Mouse (Mus musculus) liver, embryonic 11.5 days (tissue): ENCODE data around the gene Uhrf1bp1. TPM values are rescaled to one million over a fixed set of nuclear protein-coding genes. Genes with fewer than 3 reads are reported as not detected.

Experiments used
- ATAC-seq: fragments of 200-750 bp; cut with Nextera tagmentation; replicated peaks from 2 replicates; pipeline ENCODE4 v1.8.0; 2017; ENCODE audit warnings: moderate number of reproducible peaks, mild to moderate bottlenecking, moderate TSS enrichment, moderate library complexity; ENCODE audit not compliant: low FRiP score
- DNase-seq: peaks from one replicate; pipeline ENCODE4 v3.0.0-alpha.2; 2017; ENCODE audit warnings: low spot score
- H3K27ac ChIP-seq: fragments of 300-500 bp; sonication (generic); 2 replicates; pipeline ENCODE4 v1.5.1; 2014; ENCODE audit warnings: mild to moderate bottlenecking, low read depth, low read length, control low read depth
- H3K27me3 ChIP-seq: fragments of 300-500 bp; sonication (generic); replicated peaks from 2 replicates; pipeline ENCODE4 v1.6.1; 2014; ENCODE audit warnings: low read length, mixed read lengths; ENCODE audit not compliant: control insufficient read depth, insufficient read depth
- H3K36me3 ChIP-seq: fragments of 300-500 bp; sonication (generic); 2 replicates; pipeline ENCODE4 v1.6.1; 2014; ENCODE audit warnings: mild to moderate bottlenecking, low read length, moderate library complexity, mixed read lengths; ENCODE audit not compliant: control insufficient read depth, insufficient read depth
- H3K4me1 ChIP-seq: fragments of 300-500 bp; sonication (generic); replicated peaks from 2 replicates; pipeline ENCODE4 v1.6.1; 2014; ENCODE audit warnings: low read length, mixed read lengths; ENCODE audit not compliant: control insufficient read depth, insufficient read depth
- H3K4me2 ChIP-seq: fragments of 300-500 bp; sonication (generic); 2 replicates; pipeline ENCODE4 v1.6.1; 2014; ENCODE audit warnings: mild to moderate bottlenecking, control low read depth, moderate library complexity
- H3K4me3 ChIP-seq: fragments of 300-500 bp; sonication (generic); 2 replicates; pipeline ENCODE4 v1.5.1; 2014; ENCODE audit warnings: low read depth, low read length, control low read depth
- H3K9ac ChIP-seq: fragments of 300-500 bp; sonication (generic); 2 replicates; pipeline ENCODE4 v1.6.1; 2014; ENCODE audit warnings: low read depth, low read length, control low read depth
- H3K9me3 ChIP-seq: fragments of 300-500 bp; sonication (generic); 2 replicates; pipeline ENCODE4 v1.6.1; 2016; ENCODE audit warnings: low read length, inconsistent platforms, mixed read lengths; ENCODE audit not compliant: control insufficient read depth
- WGBS: fragments of 180-500 bp; shearing (Covaris S2); extraction: QIAGEN DNeasy Blood & Tissue Kit; methylation state at CpG from one replicate; pipeline ENCODE4 v1.1.7; 2014; 5-methylcytosine and 5-hydroxymethylcytosine counted together
- polyA plus RNA-seq: library from polyadenylated mRNA; unstranded; fragments of >200 nt; fragmentation: Nextera tagmentation; extraction: Ambion mirVana; gene quantifications from 2 replicates; pipeline ENCODE4 v1.2.1, GENCODE M21; 2014

The Uhrf1bp1 gene
- polyA plus RNA-seq, 1 experiment from 2014 or later = 9.4 TPM

DNA sequence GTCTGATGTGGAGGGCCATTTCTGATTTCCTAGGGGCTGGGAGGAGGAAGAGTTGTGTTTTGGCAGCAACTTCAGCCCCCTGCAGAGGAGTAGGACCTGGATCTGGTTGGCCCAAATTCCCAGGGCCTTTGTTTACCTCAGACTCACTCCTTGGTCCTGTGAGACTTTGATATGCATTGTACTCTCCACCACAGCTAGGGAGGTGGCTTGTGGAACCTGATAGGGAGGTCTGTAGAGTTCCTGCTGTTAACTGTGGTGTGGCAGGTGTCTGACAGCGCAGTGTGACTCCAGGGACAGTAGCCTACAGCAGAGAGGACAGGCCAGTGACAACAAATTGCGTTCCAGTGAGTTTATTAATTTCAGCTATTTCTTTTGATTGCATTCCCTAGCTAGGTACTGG, 2.9 kb downstream of the Uhrf1bp1 start:
- Histone ChIP-seq H3K4me2 (peak overlapping the region; percentile 77), H3K36me3 (no peaks in the 10 kb centered on the region), H3K27me3 (no peaks in the 10 kb centered on the region), H3K4me3 (peak overlapping the region; percentile 88), H3K9ac (no peak overlapping the region; the same call in none of the 2 replicates), H3K9me3 (no peaks in the 10 kb centered on the region), H3K4me1 (peaks cover 25% of the 10 kb centered on the region), H3K27ac (peak overlapping the region; percentile 52)
- peak; percentile 81 for ATAC-seq
- no peak for DNase-seq
- WGBS = 33% methylated on average over 2 of the region's 2 CpGs

GRCm38 (mm10) chr17:27865461-27865860, 9.2 kb downstream of the Uhrf1bp1 start:
- no peak overlapping the region for H3K4me2 ChIP-seq
- no peak overlapping the region for H3K27ac ChIP-seq
- no peaks in the 10 kb centered on the region for H3K36me3 ChIP-seq
- H3K4me3 ChIP-seq = no peak overlapping the region
- DNase-seq (no peak), ATAC-seq (no peak)
- H3K27me3 ChIP-seq = no peaks in the 10 kb centered on the region
- peaks cover 8% of the 10 kb centered on the region for H3K4me1 ChIP-seq
- H3K9me3 ChIP-seq = no peaks in the 10 kb centered on the region
- WGBS = 76% methylated on average over 2 of the region's 2 CpGs
- H3K9ac ChIP-seq = no peak overlapping the region

DNA sequence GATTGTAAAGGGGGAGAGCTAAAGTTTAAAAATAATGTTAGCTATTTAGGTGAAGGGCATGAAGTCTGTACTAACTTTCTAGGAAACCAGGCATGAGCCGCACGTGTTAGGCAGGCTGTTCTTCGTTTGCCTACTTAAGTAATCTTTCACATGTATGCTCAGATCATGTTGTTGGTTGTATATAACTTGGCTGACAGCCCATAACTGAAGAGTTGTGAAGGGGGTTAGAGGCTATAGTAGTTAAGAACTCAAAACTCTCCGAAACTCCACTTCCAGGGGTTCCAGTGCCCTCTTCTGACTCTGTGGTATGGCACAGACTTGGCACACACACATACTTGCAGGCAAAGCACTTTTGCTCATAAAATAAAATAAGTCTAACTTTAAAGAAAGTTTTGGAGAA, 10.5 kb downstream of the Uhrf1bp1 start:
- no peak overlapping the region for H3K27ac ChIP-seq
- H3K27me3 ChIP-seq = no peaks in the 10 kb centered on the region
- H3K4me2 ChIP-seq = no peak overlapping the region
- H3K9ac ChIP-seq = no peak overlapping the region
- DNase-seq (no peak), ATAC-seq (no peak)
- no peak overlapping the region for H3K4me3 ChIP-seq
- H3K4me1 ChIP-seq = peaks cover 8% of the 10 kb centered on the region; the same call in 1 of the 2 replicates
- no peaks in the 10 kb centered on the region for H3K36me3 ChIP-seq
- WGBS = 91% methylated on average over 4 of the region's 4 CpGs
- no peaks in the 10 kb centered on the region for H3K9me3 ChIP-seq

DNA sequence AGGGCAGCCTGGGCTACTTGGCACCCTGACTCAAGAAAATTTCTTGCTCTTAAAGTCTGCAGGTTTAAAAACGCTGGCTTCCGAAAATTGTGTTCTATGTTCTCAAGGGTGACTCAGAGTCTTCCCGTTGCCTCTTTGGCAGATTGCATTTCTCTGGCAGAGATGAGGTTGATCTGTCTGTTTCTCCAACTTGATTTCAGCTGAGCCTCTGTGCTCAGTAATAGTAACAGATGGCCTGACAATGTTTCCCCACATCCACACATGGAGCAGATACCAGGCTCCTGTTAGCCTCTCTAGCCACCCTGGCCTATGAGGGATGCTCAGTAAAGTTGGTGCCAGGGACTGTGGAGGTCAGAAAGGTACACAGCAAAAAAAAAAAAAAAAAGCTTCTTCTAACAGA, 15.6 kb downstream of the Uhrf1bp1 start:
- no peak overlapping the region for H3K4me2 ChIP-seq
- H3K4me3 ChIP-seq = no peak overlapping the region
- H3K27ac ChIP-seq = no peak overlapping the region
- H3K9ac ChIP-seq = no peak overlapping the region
- no peak for DNase-seq
- no peaks in the 10 kb centered on the region for H3K9me3 ChIP-seq
- 83% methylated on average over 3 of the region's 3 CpGs for WGBS
- peaks cover 22% of the 10 kb centered on the region for H3K4me1 ChIP-seq
- no peak for ATAC-seq
- H3K27me3 ChIP-seq = no peaks in the 10 kb centered on the region
- H3K36me3 ChIP-seq = no peaks in the 10 kb centered on the region

DNA sequence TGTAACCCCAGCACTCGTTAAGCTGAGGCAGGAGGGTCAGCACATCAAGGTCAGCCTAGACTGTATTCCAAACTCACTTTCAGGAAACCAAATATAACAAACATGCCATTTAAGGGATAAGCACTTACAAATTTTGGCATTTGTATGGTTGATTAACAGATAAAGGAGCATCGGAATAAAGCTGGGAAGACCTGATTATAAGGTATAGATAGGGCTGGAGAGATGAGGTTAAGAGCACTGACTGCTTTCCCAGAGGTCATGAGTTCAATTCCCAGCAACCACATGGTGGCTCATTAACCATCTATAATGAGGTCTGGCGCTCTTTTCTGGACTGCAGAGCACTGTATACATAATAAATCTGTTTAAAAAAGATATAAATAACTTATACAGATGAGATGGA, 17.3 kb downstream of the Uhrf1bp1 start:
- ATAC-seq (no peak), DNase-seq (no peak)
- Histone ChIP-seq H3K4me1 (peaks cover 22% of the 10 kb centered on the region), H3K36me3 (no peaks in the 10 kb centered on the region; the same call in 1 of the 2 replicates), H3K4me2 (no peak overlapping the region), H3K4me3 (no peak overlapping the region), H3K27ac (no peak overlapping the region), H3K9me3 (no peaks in the 10 kb centered on the region), H3K9ac (no peak overlapping the region), H3K27me3 (no peaks in the 10 kb centered on the region)
- 68% methylated on average over 3 of the region's 3 CpGs for WGBS

GRCm38 (mm10) chr17:27874510-27874909, 18.3 kb downstream of the Uhrf1bp1 start:
- 33% methylated on average over 5 of the region's 5 CpGs for WGBS
- Histone ChIP-seq H3K9me3 (no peaks in the 10 kb centered on the region), H3K27me3 (no peaks in the 10 kb centered on the region), H3K36me3 (no peaks in the 10 kb centered on the region; the same call in 1 of the 2 replicates), H3K4me2 (peak overlapping the region; percentile 55), H3K4me3 (no peak overlapping the region), H3K9ac (no peak overlapping the region), H3K4me1 (peaks cover 22% of the 10 kb centered on the region), H3K27ac (no peak overlapping the region)
- DNase-seq = no peak
- ATAC-seq = peak; percentile 91

DNA sequence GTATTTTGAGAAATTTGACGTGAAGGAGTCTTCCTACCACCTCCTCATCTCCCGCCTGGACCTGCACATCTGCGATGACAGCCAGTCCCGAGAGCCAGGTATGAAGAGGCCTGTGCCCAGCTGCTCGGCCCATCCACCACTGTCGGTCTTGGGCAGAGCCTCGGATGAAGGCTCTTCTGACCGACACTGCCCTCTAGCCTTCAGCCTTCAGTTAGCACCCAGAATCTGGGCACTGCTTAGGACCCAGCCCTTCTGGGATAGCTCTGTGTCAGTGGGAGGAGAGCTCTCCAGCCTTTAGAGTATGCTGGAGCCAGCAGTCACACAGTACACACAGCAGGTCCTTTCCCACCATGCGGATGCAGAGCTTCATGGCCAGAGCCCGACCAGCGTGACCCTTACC, 25.3 kb downstream of the Uhrf1bp1 start:
- H3K27me3 ChIP-seq = no peaks in the 10 kb centered on the region
- no peaks in the 10 kb centered on the region for H3K9me3 ChIP-seq
- no peaks in the 10 kb centered on the region for H3K4me1 ChIP-seq
- no peak overlapping the region for H3K4me2 ChIP-seq
- DNase-seq (no peak), ATAC-seq (0 out of 2 replicates have a peak, but pooled peaks have one; percentile 29)
- peaks cover 34% of the 10 kb centered on the region for H3K36me3 ChIP-seq
- no peak overlapping the region for H3K27ac ChIP-seq
- H3K9ac ChIP-seq = no peak overlapping the region
- 72% methylated on average over 11 of the region's 11 CpGs for WGBS
- H3K4me3 ChIP-seq = no peak overlapping the region

DNA sequence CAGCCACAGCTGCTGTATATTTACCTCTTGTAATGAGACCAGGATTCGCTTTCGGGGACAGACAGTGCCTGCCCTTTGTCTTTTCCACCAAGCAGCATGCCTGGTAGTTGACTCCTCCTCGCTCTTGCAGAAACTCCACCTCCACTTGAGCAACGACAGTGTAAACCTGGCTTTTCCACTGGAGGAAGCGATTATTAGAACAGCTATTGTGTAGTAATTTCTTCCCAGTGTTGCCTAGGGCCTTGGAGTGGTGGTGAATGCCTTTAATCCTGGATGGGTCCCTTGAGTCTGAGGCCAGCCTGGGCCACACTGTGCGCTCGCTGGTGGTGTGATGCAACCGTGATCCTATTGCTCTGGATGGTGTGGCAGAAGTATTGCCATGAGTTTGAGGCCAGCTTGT, 26.9 kb downstream of the Uhrf1bp1 start:
- Histone ChIP-seq H3K4me3 (no peak overlapping the region), H3K27me3 (no peaks in the 10 kb centered on the region), H3K4me1 (no peaks in the 10 kb centered on the region), H3K4me2 (no peak overlapping the region), H3K9me3 (no peaks in the 10 kb centered on the region), H3K36me3 (peaks cover 43% of the 10 kb centered on the region), H3K9ac (no peak overlapping the region), H3K27ac (no peak overlapping the region)
- 92% methylated on average over 8 of the region's 8 CpGs for WGBS
- ATAC-seq = no peak
- no peak for DNase-seq

DNA sequence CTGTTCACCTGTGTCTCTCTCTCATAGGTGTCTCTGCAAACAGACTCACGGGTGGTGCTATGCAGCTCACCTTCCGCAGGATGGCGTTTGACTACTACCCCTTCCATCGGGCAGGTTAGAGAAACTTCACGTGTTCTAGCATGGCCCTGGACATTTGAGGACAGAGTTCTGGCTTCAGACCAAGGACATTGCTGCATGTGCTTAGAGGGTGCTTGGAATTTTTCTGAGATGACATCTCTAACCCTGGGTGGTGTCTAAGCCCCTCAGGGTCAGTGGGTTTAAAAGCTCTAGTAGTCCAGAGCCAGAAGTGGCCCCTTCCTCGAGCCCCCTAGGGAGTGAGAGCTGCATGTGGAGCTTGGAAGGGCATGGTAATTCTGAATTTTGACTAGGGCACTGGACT, 27.8 kb downstream of the Uhrf1bp1 start:
- no peaks in the 10 kb centered on the region for H3K4me1 ChIP-seq
- H3K27ac ChIP-seq = no peak overlapping the region
- H3K9ac ChIP-seq = no peak overlapping the region
- WGBS = 88% methylated on average over 6 of the region's 6 CpGs
- DNase-seq (no peak), ATAC-seq (no peak)
- H3K9me3 ChIP-seq = no peaks in the 10 kb centered on the region
- no peak overlapping the region for H3K4me3 ChIP-seq
- H3K27me3 ChIP-seq = no peaks in the 10 kb centered on the region
- peaks cover 47% of the 10 kb centered on the region for H3K36me3 ChIP-seq
- H3K4me2 ChIP-seq = no peak overlapping the region
